Mouse (Mus musculus): ENCODE results near the gene Gm42688.

DNA sequence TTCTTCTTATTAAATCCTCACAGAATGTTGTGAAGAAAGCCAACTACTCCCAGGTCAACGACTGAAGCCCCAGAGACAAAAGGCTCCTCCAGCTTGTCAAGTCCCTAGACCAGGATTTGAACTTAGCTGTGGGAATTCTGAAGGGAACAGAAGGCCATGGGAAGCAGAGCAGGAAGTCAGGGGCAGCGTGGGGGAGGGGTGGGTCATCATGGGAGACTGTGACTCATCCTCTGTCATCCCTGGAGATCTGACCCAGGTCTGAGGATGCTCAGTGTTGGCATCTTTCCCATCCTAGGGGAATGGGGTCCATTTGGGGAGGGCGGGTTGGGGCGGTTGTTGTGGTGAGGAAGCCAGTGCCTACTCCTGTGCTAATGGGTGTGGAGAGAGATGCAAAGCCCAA lies 40.2 kb downstream of the Gm42688 start:
- TF ChIP-seq POLR2A (IDR thresholded peaks at IDR 0.05; ENCODE audit: low read depth, low read length) (no peak), CTCF (conservative IDR thresholded peaks at IDR 0.05; ENCODE audit: insufficient read depth, insufficient read length, low read depth, low read length) (no peak)
